Mouse (Mus musculus) C2C12 (cell line): Measurements from ENCODE around the gene Syna.

ENCODE experiments used
- CTCF ChIP-seq: IDR thresholded peaks from one replicate; pipeline ENCODE4 v1.5.1; 2011; ENCODE audit not compliant: control insufficient read depth, insufficient read depth, insufficient read length
- MAX ChIP-seq: IDR thresholded peaks from one replicate; pipeline ENCODE4 v1.6.1; 2011; ENCODE audit warnings: mild to moderate bottlenecking, control low read depth
- MYOD1 ChIP-seq: IDR thresholded peaks from one replicate; pipeline ENCODE4 v1.6.1; 2011; ENCODE audit warnings: low read depth; ENCODE audit not compliant: control insufficient read depth, insufficient read length

GRCm38 (mm10) chr5:134606314-134606713 is 46.3 kb upstream of the Syna start:
- TF ChIP-seq CTCF (no peak), MAX (no peak), MYOD1 (no peak)
